Mouse (Mus musculus): Measurements from ENCODE around the gene Dapl1.

- TF ChIP-seq POLR2A (IDR thresholded peaks at IDR 0.05; ENCODE audit: insufficient read length, low read depth) (no peak), USF1 (IDR thresholded peaks at IDR 0.05; ENCODE audit: low read depth) (no peak), MYOG (IDR thresholded peaks at IDR 0.05; ENCODE audit: control insufficient read depth in 1 of 3, insufficient read depth in 1 of 3, insufficient read length in 2 of 3, low read depth in 2 of 3) (no peak), TCF3 (IDR thresholded peaks at IDR 0.05; ENCODE audit: insufficient read length, low read depth) (no peak), MYOD1 (IDR thresholded peaks at IDR 0.05; ENCODE audit: control insufficient read depth in 1 of 3, insufficient read length in 2 of 3, low read depth in 2 of 3) (no peak)
Observed at GRCm38 (mm10) chr2:59448921-59449320, 35.5 kb upstream of the Dapl1 start.
